Mouse (Mus musculus) A20 (cell line): ENCODE results near the gene Maz.
A peak's percentile ranks its signal among the peaks of the same experiment; 100 is the strongest.

Experiments
- DNase-seq: peaks from one replicate; pipeline ENCODE4 v3.0.0-alpha.2; 2011; ENCODE audit warnings: low read depth, low spot score

Maz gene

DNA sequence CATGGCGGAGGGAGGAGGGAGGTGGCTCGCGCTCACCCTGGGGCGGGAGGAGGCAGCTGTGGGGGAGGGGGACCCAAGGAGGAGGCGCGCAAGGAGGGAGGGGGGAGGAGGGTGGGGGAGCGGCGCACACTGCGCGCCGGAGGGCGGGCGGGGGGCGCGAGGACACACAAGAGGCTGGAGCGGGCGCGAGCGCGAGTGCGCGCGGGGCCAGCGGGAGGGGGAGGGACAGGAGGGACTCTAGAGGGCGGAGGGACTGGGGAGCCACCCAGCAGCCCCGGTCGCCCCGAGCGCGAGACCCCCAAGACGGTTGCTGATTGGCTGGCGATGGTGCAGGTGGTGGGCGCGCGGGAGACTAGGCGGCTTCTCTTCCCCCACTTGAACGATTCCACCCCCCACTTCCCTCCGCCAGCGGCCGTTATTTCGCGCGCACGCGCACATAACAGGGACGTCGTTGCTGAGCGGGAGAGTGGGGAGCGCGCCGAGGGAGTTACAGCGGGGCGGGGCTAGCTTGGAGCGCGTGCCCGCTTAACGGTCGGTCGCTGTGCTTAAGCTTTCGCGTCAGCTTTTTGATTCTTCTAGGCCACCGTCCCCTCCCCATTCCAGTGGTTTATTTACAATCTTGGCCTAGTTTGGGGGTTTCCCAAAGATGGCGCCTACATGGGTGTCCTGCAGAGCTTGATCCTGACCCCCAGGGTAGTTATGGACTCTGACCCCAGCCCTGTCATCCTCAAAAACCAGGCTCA is at the start of gene Maz:
Gene Maz, minus strand, starts transcription at position 54 of the 743 bp plus-strand sequence.
- DNase-seq = peak; percentile 100

DNA sequence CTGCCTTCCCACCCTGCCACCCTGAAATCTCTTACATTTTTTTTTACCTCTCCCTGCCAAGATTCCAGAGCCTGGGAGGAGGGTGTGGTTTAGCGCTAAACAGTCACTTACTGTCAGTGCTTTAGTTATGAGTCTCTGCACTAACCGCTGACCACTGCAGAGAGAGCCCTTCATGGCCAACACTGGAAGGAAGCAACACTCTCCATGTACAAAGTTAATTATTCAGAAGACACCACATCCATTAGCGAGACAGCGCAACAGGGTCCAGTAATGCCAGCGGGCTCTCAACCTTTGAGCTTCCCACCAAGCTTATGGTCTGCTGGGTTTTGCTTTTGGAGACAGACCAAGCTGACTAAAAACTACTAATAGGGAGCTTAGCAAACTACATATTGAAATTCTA is 49.4 kb upstream of the Maz start:
- no peak for DNase-seq

GRCm38 (mm10) chr7:127073221-127073620 is 46.4 kb upstream of the Maz start:
- no peak for DNase-seq

GRCm38 (mm10) chr7:127070871-127071413 is 44.1 kb upstream of the Maz start:
- DNase-seq = no peak

DNA sequence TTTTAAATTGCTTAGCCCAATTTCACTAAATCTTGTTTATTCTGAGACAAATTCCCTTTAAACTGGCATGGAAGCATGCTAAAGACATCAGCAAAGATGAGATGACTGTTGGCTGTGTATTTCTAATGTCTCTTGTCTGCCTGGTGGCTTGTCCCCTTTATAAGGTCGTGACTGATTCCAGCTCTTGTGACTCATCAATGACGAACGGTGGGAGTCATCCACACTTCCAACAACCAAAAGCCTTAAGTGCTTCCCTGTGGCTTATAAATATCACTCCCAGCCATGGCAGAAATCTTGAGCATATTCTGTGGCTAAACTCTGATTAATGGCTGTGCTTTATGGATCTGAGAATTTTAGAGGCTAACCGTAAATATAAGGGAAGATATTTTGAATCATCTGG is 39.5 kb upstream of the Maz start:
- no peak for DNase-seq

DNA sequence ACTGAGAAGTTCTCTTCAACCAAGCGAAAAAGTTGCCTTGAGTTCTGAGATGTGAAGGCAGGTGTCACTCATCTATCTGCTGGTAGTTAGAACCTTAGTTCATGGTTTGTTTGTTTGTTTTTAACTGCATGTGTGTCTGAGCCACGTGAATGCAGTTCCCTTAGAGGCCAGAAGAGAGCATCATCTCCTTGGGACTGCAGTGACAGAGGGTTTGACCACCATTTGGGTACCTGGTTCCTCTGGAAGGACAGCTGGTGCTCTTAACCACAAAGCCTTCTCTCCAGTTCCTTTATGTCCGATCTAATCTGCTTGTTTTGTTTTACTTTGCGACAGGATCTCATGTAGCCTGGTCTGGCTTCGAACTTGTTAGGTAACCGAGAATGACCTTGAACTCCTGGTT is 38.7 kb upstream of the Maz start:
- peak; percentile 43 for DNase-seq

GRCm38 (mm10) chr7:127055026-127055585 is 28.3 kb upstream of the Maz start:
- DNase-seq = no peak

DNA sequence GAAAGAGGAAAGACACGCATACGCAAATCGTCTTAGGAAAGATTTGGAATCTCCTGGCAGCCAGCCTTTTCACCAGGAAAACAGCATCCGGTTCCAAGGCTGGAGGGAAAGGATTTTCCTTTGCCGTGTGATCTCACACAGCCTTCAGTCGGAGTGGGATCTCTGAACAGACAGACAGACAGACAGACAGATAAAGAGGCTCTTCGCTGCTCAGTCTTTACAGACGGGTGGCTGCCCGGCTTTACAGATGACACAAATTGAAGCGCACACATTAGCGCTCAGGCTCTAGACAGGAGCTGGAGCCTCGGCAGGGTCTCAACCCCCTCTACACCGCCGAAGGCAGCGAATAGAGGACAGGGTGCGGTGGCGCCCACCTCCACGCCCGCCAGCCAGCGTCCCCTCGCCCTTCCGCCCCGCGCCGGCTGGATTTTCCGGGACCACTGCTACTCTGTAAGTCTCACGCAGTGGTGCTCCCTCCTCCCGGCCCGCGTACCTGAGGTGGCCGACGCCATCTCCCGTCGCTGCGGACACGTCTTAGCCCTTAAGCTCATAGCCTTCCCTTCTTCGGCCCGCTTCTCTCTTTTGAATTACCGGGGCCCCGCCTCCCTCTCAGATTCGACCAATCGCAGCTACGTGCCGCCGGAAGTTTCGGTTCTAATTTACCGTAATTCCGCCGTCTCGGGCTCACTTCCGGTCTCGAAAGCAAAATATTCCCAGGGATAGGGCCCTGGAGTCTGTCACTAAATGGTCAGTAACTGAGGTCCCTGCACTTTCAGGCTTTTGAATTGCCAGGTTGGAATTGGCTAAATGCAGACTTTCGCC is 15.2 kb upstream of the Maz start, which contains the start of gene Kif22:
Gene Kif22, minus strand, starts transcription at position 621 of the 822 bp plus-strand sequence.
- peak; percentile 91 for DNase-seq

GRCm38 (mm10) chr7:127031244-127031643 is 4.4 kb upstream of the Maz start:
- DNase-seq = no peak

DNA sequence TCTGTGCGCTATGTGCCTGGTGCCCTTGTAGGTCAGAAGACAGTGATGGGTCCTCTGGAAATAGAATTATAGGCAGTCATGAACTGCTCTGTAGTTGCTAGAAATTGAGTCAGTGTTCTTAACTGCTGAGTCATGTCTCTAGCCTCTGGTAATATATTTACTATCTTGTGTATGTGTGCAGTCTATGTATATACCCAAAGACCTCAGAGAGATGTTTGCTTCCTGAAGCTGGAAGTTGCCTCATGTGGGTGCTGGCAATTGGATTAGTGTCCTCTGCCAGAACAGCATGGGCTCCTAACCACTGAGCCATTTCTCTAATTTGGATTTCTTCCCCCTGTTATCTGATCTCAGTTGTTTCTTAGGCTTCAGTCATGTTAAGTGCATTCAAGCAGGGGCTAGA is 3.3 kb upstream of the Maz start:
- no peak for DNase-seq

- DNase-seq = no peak
Observed at GRCm38 (mm10) chr7:127027885-127028284, 1.0 kb upstream of the Maz start.

- DNase-seq = no peak
Observed at GRCm38 (mm10) chr7:127026616-127026983, 237 bp downstream of the Maz start.

DNA sequence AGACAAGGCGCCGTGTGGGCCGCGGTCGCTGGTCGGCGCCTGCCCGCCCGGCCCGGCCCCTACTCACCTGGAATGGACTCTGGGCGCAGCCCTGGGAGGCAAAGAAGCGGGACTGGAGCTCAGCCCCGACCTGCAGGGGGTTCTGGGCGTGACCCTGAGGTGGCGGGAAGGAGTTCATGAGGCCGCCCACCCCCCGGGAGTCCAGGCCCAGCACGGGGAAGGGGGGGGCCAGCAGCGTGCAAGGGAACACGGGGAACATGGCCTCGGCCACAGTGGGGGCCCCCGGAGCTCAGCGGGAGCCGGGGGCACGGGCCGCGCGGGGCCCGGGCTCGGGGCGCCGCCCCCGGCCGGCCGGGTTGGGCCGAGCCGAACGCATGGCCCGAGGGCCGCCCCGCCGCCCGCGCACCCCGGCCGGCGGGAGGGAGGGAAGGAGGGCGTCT is 656 bp downstream of the Maz start:
- peak; percentile 80 for DNase-seq

- DNase-seq = peak; percentile 61
Observed at GRCm38 (mm10) chr7:127025556-127026160, 1.2 kb downstream of the Maz start.

GRCm38 (mm10) chr7:127024755-127025555 is 1.9 kb downstream of the Maz start:
- peak; percentile 85 for DNase-seq

DNA sequence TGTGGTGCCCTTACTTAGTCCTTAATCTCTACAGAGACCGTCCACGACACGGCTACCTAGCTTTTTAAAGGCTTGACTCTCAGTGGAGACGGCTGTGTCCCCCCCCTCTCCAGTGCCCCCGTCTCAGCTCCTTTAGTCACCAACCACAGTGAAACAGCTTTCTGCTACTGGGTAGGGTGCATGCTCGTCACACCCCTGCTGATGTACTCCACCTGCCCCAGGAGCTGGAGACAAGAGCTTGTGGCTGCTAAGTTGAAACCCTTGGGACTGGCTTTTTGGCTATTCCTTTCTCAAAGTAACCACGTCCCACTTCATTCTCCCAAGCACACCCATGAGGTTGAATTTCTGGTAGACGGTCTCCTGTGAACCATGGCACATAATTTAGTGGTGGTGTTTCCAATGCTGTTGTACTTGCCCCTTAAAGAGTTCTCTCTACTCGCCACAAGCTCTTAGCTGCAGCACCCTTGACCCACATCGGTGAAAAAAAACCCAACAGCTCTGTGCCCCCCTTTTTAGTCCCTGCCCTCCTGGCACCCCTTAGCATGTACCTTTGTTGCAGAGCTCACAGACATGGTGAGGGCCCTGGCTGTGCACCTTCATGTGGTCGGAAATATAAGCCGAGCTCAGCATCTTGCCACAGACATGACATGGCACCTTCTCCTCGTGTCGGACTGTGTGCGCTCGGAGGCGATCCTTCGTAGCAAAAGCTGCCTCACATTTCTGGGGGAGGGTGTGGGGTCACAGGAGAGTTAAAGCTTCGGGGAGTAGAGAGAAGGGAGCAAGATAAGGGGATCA is 2.7 kb downstream of the Maz start:
- DNase-seq = no peak

DNA sequence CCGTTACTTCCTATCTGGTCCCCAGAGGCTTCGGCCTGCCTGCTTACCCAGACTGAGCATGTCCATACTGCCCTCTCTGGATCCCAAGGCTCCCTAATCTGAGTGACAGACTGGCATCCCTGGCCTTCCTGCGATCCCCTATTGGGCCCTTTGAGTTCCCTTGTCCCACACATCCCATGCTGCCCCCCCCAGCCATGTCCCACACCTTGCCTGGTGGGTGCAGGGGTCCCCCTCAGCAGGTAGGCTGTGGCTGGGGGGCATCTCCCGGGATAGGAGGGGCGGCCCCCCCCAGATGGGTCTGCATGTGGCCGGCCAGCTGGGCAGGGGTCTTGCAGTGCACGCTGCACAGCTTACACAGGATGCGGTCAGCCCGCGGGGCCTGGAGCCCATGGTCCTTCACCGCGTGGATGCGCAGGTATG is 3.6 kb downstream of the Maz start:
- DNase-seq = no peak

- no peak for DNase-seq
Observed at GRCm38 (mm10) chr7:127022528-127023271, 4.1 kb downstream of the Maz start.
